Mouse (Mus musculus) limb, embryonic 10.5 days (tissue): ENCODE measurements around the gene Enpp1. TPM values are rescaled to one million over a fixed set of nuclear protein-coding genes. Genes with fewer than 3 reads are reported as not detected.

Experiments used
- DNase-seq: peaks from one replicate; pipeline ENCODE4 v3.0.0-alpha.2; 2017; ENCODE audit warnings: low spot score
- H3K27ac ChIP-seq: fragments of 300-500 bp; sonication (generic); 2 replicates; pipeline ENCODE4 v1.5.1; 2016; ENCODE audit warnings: mild to moderate bottlenecking
- H3K27me3 ChIP-seq: fragments of 300-500 bp; sonication (generic); 2 replicates; pipeline ENCODE4 v1.6.1; 2016; ENCODE audit warnings: low read depth, mild to moderate bottlenecking; ENCODE audit not compliant: poor library complexity, severe bottlenecking
- H3K36me3 ChIP-seq: fragments of 300-500 bp; sonication (generic); 2 replicates; pipeline ENCODE4 v1.6.1; 2016; ENCODE audit warnings: mild to moderate bottlenecking, moderate library complexity
- H3K4me1 ChIP-seq: fragments of 300-500 bp; sonication (generic); 2 replicates; pipeline ENCODE4 v1.6.1; 2016
- H3K4me3 ChIP-seq: fragments of 300-500 bp; sonication (generic); 2 replicates; pipeline ENCODE4 v1.5.1; 2016; ENCODE audit warnings: mild to moderate bottlenecking, moderate library complexity
- H3K9me3 ChIP-seq: fragments of 300-500 bp; sonication (generic); replicated peaks from 2 replicates; pipeline ENCODE4 v1.6.1; 2016; ENCODE audit warnings: mild to moderate bottlenecking
- WGBS: fragments of 180-500 bp; shearing (Covaris S2); methylation state at CpG from one replicate; pipeline ENCODE4 v1.1.7; 2016; 5-methylcytosine and 5-hydroxymethylcytosine counted together
- polyA plus RNA-seq: library from polyadenylated mRNA; unstranded; fragments of >200 nt; fragmentation: Nextera tagmentation; extraction: Ambion mirVana; gene quantifications from 2 replicates; pipeline ENCODE4 v1.2.1, GENCODE M21; 2016

Enpp1 gene
- 0.60 and 1.1 TPM in 2 replicates for polyA plus RNA-seq

DNA sequence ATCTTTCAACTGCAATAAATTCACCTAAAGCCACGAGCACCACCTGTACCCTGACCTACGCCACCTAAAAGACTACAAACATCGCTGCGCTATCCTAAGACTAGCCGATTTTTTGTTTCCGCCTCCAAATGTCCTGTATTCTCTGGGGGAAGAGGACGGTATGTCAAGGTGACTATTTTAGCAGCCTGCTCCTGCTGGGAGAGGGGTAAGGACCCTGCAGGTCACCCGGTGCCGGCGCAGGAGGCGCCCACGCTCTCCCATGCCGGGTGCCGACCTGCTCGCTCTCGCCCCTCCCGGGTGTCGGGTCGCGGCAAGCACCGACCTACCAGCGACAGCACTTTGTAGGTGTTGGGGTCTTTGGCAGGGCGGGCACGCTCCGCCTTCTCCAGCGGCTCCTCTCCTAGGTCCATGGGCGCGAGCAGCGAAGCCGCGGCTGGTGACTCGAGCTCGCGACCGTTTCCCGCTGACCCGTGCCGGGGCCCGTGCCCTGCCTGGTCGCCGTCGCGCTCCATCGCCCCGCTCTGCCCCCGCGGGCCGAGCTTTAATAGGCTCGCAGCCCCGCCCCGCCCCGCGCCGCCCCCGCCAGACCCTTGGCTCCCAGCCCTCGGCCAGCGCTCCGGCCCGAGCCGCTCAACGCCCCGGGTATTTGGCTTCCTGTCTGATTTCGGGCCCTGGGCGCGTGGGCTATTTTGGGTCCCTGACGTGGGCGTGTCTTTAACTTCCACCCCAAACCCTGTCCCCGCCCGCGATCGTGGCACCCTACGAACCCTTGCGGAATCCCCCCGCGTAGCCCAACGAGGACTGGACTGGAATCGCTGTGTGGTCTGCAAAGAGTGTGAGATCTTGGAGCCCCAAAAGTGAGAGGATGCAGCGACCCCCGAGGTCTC lies at the start of gene Enpp1:
TSS of gene Enpp1 (minus strand) at position 680 of the 887 bp plus-strand sequence.
- no peaks in the 10 kb centered on the region for H3K9me3 ChIP-seq

GRCm38 (mm10) chr10:24758326-24758915 lies 46.5 kb upstream of the Enpp1 start:
- H3K4me3 ChIP-seq: no peak overlapping the region
- H3K36me3 ChIP-seq: no peaks in the 10 kb centered on the region
- peaks cover 6% of the 10 kb centered on the region; the same call in 1 of the 2 replicates for H3K4me1 ChIP-seq
- no peak for DNase-seq
- H3K9me3 ChIP-seq: no peaks in the 10 kb centered on the region
- no peaks in the 10 kb centered on the region for H3K27me3 ChIP-seq
- 83% methylated on average over 8 of the region's 8 CpGs for WGBS
- H3K27ac ChIP-seq: no peak overlapping the region

More for the DNA sequence above, at the start of gene Enpp1:
- peak; percentile 74 for DNase-seq
- WGBS: under 1% methylated on average over 79 of the region's 79 CpGs
- H3K27me3 ChIP-seq: peaks cover 42% of the 10 kb centered on the region
- H3K36me3 ChIP-seq: no peaks in the 10 kb centered on the region
- H3K4me3 ChIP-seq: peak within 1 kb of the TSS; percentile 75
- H3K27ac ChIP-seq: peak within 1 kb of the TSS; percentile 80
- peaks cover 15% of the 10 kb centered on the region for H3K4me1 ChIP-seq

DNA sequence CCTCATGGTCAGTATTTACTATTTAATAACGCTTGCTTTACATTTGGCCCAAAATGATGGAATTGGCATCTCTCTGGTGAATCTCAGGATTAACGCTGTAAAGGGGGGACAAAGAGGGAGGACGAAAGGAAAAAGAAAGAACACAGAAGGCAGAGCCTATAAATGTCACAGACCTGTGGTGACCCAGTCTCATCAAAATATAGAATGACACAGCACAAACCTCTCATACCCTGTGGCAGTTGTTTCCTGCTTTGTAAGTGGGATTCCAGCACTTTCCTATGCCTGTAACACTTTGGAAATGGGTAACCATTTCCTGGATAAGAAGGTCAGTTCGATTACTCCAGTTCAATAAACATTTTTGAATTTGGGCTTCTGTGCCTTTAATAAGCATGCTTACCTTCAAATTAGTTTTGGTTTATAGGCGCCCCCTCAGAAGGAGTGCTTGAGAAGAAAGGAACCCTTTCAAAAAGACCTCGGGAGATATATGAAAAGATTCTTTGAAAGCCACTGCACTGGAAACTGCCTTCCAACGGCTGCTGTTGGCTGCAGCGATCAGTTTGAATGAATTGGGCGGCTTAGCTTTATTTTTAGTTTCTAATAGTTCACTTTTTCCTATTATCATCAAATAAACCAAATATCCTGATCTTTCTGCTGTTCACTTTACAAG lies 43.0 kb upstream of the Enpp1 start:
- Histone ChIP-seq H3K36me3 (no peaks in the 10 kb centered on the region), H3K9me3 (no peaks in the 10 kb centered on the region), H3K4me3 (peak overlapping the region; percentile 39; the same call in 1 of the 2 replicates), H3K4me1 (peaks cover 6% of the 10 kb centered on the region; the same call in 1 of the 2 replicates), H3K27ac (no peak overlapping the region; the same call in 1 of the 2 replicates), H3K27me3 (no peaks in the 10 kb centered on the region)
- no peak for DNase-seq
- 82% methylated on average over 9 of the region's 9 CpGs for WGBS

GRCm38 (mm10) chr10:24754251-24754835 lies 42.4 kb upstream of the Enpp1 start:
- no peaks in the 10 kb centered on the region for H3K27me3 ChIP-seq
- no peaks in the 10 kb centered on the region for H3K36me3 ChIP-seq
- H3K4me3 ChIP-seq: peak overlapping the region; percentile 39
- no peaks in the 10 kb centered on the region for H3K9me3 ChIP-seq
- no peak overlapping the region; the same call in 1 of the 2 replicates for H3K27ac ChIP-seq
- no peak for DNase-seq
- 49% methylated on average over 11 of the region's 11 CpGs for WGBS
- H3K4me1 ChIP-seq: peaks cover 6% of the 10 kb centered on the region; the same call in 1 of the 2 replicates

- Histone ChIP-seq H3K27ac (no peak overlapping the region), H3K4me3 (peak overlapping the region; percentile 39; the same call in 1 of the 2 replicates), H3K27me3 (no peaks in the 10 kb centered on the region), H3K4me1 (peaks cover 6% of the 10 kb centered on the region; the same call in 1 of the 2 replicates), H3K36me3 (no peaks in the 10 kb centered on the region), H3K9me3 (no peaks in the 10 kb centered on the region)
- DNase-seq: no peak
- 73% methylated on average over 16 of the region's 16 CpGs for WGBS
These were observed 41.7 kb upstream of the Enpp1 start for GRCm38 (mm10) chr10:24753536-24754250.

- Histone ChIP-seq H3K9me3 (no peaks in the 10 kb centered on the region), H3K36me3 (no peaks in the 10 kb centered on the region), H3K4me3 (no peak overlapping the region), H3K27ac (no peak overlapping the region), H3K4me1 (no peaks in the 10 kb centered on the region), H3K27me3 (no peaks in the 10 kb centered on the region)
- no peak for DNase-seq
- 76% methylated on average over 13 of the region's 13 CpGs for WGBS
These were observed 31.1 kb upstream of the Enpp1 start for GRCm38 (mm10) chr10:24742950-24743487.

DNA sequence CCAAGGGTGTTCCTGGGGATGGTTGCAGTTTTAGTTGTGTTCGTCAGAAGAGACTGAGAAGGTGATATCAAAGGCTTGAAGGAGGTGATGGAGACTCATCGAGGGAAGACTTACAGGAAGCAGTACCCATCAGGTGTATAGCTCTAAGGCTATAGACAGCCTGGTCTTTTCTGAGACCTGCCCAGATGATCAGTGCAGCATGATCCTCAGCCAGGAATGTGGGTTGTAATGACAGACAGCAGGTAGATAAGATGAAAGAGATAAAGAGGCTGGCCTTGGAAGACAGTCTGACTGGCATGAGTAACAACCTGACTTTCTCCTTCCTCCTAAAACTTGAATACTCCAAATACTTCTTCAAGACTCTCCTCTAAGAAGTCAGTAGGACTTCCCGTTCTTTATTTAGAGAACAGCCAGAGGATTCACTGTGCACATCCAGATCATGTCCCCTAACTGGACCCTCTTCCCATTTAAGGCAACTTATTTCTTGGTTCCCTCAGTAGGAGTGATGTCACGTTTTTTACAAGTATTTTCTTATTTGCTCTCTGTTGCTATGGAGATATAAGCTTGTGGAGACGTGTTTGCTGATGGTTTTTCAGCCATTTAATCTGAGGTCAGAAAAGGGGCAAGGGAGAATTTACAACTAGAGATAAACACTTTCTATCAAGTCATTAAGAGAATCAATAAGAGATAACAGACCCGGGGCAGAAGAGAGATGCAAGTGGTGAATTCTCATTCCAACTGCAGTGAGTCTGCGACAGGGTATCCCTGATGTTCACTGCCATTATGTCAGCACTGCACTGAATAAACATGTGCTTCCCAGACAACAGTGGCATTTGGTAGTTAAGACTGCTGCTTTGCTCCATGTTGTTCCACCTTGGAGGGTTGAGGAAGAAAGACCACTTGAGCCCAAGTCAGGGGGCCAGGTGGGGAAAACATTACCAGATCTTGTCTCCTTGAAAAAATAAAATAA lies 29.6 kb upstream of the Enpp1 start:
- no peaks in the 10 kb centered on the region for H3K4me1 ChIP-seq
- no peak for DNase-seq
- no peaks in the 10 kb centered on the region for H3K36me3 ChIP-seq
- WGBS: 69% methylated on average over 7 of the region's 7 CpGs
- no peak overlapping the region for H3K27ac ChIP-seq
- H3K9me3 ChIP-seq: no peaks in the 10 kb centered on the region
- no peak overlapping the region for H3K4me3 ChIP-seq
- H3K27me3 ChIP-seq: no peaks in the 10 kb centered on the region

DNA sequence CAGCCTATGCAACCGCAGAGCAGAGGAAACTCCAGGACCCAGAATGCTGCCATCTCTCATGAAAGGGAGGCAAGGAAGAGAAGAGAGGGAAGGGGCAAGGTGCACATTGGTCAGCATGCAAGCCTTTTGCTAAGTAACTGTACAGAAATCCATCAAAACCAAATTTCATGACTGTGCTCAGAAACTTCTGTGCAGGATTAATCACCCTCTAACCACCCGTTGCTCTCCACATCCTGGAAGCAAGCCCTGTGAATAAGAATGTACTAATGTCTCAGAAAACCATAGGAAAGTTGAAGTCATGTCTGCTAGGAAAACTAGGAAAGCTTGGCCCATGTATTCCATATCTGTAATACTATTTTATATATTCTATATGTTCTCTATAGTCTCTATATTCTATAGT lies 27.2 kb upstream of the Enpp1 start:
- Histone ChIP-seq H3K4me3 (no peak overlapping the region), H3K9me3 (no peaks in the 10 kb centered on the region), H3K27ac (no peak overlapping the region), H3K4me1 (no peaks in the 10 kb centered on the region), H3K27me3 (no peaks in the 10 kb centered on the region), H3K36me3 (no peaks in the 10 kb centered on the region)
- no peak for DNase-seq
- WGBS: 95% methylated on average over 2 of the region's 2 CpGs

DNA sequence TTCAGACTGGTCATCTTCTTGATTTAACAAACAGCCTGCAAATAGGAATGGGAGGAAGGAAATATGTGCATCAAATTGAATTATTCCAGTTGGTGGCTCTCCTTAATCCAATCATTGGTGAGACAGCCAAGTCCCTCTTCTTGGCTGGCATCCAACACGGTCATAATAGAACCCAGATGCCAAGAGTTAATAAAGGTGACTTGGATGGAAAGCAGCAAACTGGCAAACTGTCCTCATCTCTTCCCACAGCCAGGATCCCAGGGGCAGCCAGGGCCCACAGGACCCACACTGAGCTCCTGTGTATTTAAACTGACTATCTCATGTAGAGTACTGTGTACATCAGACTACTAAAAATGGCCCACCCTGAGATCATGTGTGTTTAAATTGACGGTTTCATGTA lies 26.5 kb upstream of the Enpp1 start:
- H3K9me3 ChIP-seq: no peaks in the 10 kb centered on the region
- no peak for DNase-seq
- H3K4me3 ChIP-seq: no peak overlapping the region
- H3K27me3 ChIP-seq: no peaks in the 10 kb centered on the region
- no peak overlapping the region for H3K27ac ChIP-seq
- no peaks in the 10 kb centered on the region for H3K4me1 ChIP-seq
- H3K36me3 ChIP-seq: no peaks in the 10 kb centered on the region
- 75% methylated on average over 2 of the region's 2 CpGs for WGBS

- WGBS: 93% methylated on average over 5 of the region's 5 CpGs
- DNase-seq: no peak
- Histone ChIP-seq H3K9me3 (no peaks in the 10 kb centered on the region), H3K27ac (no peak overlapping the region), H3K4me3 (no peak overlapping the region), H3K36me3 (no peaks in the 10 kb centered on the region), H3K4me1 (no peaks in the 10 kb centered on the region), H3K27me3 (no peaks in the 10 kb centered on the region)
These were observed 23.2 kb upstream of the Enpp1 start for GRCm38 (mm10) chr10:24735027-24735777.
